Mouse (Mus musculus): ENCODE measurements around the gene Lrrc15.

GRCm38 (mm10) chr16:30261341-30261740 is 21.7 kb downstream of the Lrrc15 start:
- no peak for TF ChIP-seq CTCF (IDR thresholded peaks at IDR 0.05; ENCODE audit: low read depth)
- TF ChIP-seq EP300 (IDR thresholded peaks at IDR 0.05; ENCODE audit: low read depth) = no peak

Data from liver, postnatal 0 days (tissue).